Mouse (Mus musculus): ENCODE data around the gene Gm10277.
"Not testable (repeated sequence)": the region's sequence is repeated elsewhere in the genome, so short reads cannot be mapped to it uniquely, and the experiment has no call there.

Gm10277 gene

GRCm38 (mm10) chr11:77771879-77772713, 15.5 kb downstream of the Gm10277 start:
- no peak for DNase-seq (ENCODE audit: low spot score in 2 of 2)

- no peak for DNase-seq (ENCODE audit: low spot score in 2 of 2)
These were observed 17.2 kb downstream of the Gm10277 start for GRCm38 (mm10) chr11:77770346-77770745.

GRCm38 (mm10) chr11:77769496-77769895, 18.1 kb downstream of the Gm10277 start:
- no peak for DNase-seq (ENCODE audit: low spot score in 2 of 2)

GRCm38 (mm10) chr11:77766351-77767001, 21.1 kb downstream of the Gm10277 start:
- peak; percentile 39 for DNase-seq (ENCODE audit: low spot score in 2 of 2)

GRCm38 (mm10) chr11:77765459-77765777, 22.1 kb downstream of the Gm10277 start:
- no peak for DNase-seq (ENCODE audit: low spot score in 2 of 2)

GRCm38 (mm10) chr11:77764694-77765458, 22.7 kb downstream of the Gm10277 start:
- DNase-seq (ENCODE audit: low spot score in 2 of 2), result no peak

GRCm38 (mm10) chr11:77763673-77764340, 23.7 kb downstream of the Gm10277 start:
- peak in 1 of 2 experiments; percentile 21 for DNase-seq (ENCODE audit: low spot score in 2 of 2)

GRCm38 (mm10) chr11:77762783-77763672, 24.5 kb downstream of the Gm10277 start, which contains the start of gene Myo18a:
TSS of gene Myo18a (plus strand) at chr11:77763246.
- peak; percentile 71 to 83 for DNase-seq (ENCODE audit: low spot score in 2 of 2)

- no peak for DNase-seq (ENCODE audit: low spot score in 2 of 2)
These were observed 27.5 kb downstream of the Gm10277 start for GRCm38 (mm10) chr11:77760031-77760430.

- DNase-seq (ENCODE audit: low spot score in 2 of 2), result no peak
These were observed 34.1 kb downstream of the Gm10277 start for GRCm38 (mm10) chr11:77753469-77753868.

GRCm38 (mm10) chr11:77752525-77752924, 35.0 kb downstream of the Gm10277 start:
- no peak for DNase-seq (ENCODE audit: low spot score in 2 of 2)

- DNase-seq (ENCODE audit: low spot score in 2 of 2), result no peak
These were observed 38.6 kb downstream of the Gm10277 start for GRCm38 (mm10) chr11:77748996-77749395.

GRCm38 (mm10) chr11:77747103-77747502, 40.4 kb downstream of the Gm10277 start:
- not testable (repeated sequence) for DNase-seq (ENCODE audit: low spot score in 2 of 2)

GRCm38 (mm10) chr11:77746652-77747051, 40.9 kb downstream of the Gm10277 start:
- no peak for DNase-seq (ENCODE audit: low spot score in 2 of 2)

- DNase-seq (ENCODE audit: low spot score in 2 of 2), result no peak
These were observed 43.6 kb downstream of the Gm10277 start for GRCm38 (mm10) chr11:77743966-77744365.

GRCm38 (mm10) chr11:77738555-77738954, 49.0 kb downstream of the Gm10277 start:
- no peak for DNase-seq (ENCODE audit: low spot score in 2 of 2)

GRCm38 (mm10) chr11:77737289-77737688, 50.3 kb downstream of the Gm10277 start:
- DNase-seq (ENCODE audit: low spot score in 2 of 2), result peak; percentile 53 to 68

All from spleen, postnatal 14 days (tissue).